Mouse (Mus musculus) c-Kit-positive CD71-positive TER-119-negative erythroid progenitor cells, embryonic 14.5 days (primary cell): ENCODE results near the gene Evx2.

Source experiments
- DNase-seq: peaks from one replicate; pipeline ENCODE4 v3.0.0-alpha.2; 2013; ENCODE audit warnings: low read depth

The Evx2 gene

DNA sequence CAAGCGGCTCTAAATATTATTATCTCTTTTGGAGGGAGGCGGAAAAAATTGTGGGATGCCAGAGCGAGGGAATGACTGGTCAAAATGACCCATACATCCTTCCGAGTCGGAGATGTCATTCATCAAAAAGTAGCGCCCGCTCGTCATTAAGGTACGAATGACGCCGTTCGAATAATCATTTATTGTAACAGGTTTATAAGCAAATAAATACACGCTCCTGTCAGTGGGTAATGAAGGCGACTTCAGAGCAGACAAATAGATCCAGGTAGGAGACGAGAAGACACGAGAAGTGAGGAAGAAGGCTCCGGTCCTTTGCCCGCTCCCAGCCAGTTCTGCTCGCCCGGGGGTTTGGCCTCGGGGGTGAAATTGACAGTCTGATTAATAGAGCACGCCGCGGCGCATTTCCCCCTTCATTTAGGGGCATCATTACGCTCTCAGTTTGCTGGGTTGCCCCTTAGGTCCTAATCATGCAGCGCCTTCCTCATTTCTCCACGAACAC lies at the start of gene Evx2:
TSS of gene Evx2 (minus strand) at position 51 of the 499 bp plus-strand sequence.
- no peak for DNase-seq

DNA sequence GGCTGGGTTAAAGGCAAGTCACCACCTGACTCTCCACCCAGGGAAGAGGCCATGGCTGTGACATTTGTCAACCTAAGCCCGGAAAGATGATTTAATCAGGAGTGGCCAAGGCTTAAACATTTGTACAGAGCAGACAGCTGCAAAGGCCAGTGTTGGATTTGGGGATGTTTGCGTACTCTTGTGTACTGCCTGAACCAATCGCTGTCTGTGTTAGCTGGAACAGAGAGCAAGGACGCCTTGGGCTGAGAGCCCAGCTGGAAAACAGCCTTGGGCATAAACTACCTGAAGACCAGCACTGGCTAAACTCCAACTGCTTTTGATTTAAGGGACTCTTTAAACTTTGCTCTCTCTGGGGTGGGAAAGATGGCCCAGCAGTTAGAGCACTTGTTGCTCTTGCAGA lies 49.3 kb upstream of the Evx2 start:
- DNase-seq: no peak

DNA sequence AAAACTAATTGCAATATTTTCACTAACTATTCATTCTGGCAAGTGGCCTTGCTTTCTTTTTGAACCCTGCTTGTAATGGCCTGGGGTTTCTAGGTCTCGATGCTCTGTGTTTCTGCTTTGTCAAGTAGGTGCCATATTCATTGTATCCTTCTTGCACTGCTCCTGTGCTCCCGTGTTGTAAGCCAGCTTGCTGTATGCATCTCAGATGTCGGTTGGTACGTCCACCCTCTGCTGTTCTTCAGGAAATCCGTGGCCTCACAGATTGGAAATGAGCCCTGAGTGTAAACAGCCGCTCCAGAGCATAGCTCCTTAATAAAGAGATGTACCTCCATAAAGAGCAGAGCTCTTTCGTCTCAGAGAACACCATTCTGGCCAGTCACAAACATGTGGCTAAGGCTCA lies 48.2 kb upstream of the Evx2 start:
- DNase-seq: no peak

DNA sequence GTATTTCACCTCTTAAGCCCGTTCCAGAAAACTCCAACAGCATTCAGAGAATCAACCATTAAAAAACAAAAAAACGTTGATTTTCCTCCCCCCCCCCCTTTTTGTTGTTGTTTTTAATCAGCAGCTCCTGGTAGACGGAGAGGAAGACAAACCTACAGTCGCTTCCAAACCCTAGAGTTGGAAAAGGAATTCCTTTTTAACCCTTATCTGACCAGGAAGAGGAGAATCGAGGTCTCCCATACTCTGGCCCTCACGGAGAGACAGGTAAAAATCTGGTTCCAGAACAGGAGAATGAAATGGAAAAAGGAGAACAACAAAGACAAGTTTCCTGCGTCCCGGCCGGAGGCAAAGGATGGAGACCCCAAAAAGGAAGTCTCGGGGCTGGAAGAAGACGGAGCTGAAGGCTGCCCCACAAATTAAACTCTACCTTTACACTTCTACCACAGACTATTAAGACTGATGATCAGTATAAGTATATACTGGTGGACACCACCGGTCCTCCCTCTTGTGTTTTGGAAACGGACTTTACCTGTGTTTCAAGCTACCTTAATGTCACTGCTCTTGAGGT lies 47.1 kb upstream of the Evx2 start:
- no peak for DNase-seq

DNA sequence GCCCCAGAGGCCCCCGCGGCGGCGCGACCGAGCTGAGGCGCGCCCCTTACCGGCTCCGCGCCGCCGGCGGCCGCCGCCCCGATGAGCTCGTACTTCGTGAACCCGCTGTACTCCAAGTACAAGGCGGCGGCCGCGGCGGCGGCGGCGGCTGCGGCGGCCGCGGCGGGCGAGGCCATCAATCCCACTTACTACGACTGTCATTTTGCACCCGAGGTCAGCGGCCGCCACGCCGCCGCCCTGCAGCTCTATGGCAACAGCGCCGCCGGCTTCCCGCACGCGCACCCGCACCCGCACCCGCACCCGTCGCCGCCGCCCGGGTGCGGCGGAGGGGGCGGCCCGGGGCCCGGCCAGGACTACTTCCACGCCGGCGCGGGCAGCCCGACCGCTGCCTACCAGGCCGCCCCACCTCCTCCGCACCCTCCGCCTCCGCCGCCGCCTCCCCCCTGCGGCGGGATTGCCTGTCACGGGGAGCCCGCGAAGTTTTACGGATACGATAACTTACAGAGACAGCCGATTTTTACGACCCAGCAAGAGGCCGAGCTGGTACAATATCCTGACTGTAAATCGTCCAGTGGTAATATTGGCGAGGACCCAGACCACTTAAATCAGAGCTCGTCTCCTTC lies 46.2 kb upstream of the Evx2 start:
- DNase-seq: no peak

DNA sequence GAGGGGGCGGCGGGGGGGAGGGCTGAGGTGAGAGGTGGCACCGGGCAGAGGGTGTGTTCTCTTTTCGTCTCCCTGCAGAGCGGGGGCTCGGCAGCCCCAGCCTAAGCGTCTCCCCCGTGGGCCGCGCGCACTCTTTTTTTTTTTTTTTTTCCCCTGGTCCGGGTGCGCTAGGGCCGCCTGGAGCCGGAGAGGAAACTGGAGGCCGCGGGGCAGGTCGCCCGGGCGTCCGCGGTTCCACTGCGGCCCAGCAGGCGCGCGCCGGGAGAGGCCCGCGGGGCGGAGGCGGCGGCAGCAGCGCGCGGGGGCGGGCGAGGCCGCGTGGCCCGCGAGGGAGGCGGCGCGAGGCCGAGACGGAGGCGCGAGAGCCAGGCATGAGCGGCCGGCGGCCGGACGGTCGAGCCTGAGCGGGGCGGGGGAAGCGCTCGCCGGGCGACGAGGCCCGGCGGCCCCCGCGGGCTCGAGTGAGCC lies 45.7 kb upstream of the Evx2 start:
- DNase-seq: no peak

DNA sequence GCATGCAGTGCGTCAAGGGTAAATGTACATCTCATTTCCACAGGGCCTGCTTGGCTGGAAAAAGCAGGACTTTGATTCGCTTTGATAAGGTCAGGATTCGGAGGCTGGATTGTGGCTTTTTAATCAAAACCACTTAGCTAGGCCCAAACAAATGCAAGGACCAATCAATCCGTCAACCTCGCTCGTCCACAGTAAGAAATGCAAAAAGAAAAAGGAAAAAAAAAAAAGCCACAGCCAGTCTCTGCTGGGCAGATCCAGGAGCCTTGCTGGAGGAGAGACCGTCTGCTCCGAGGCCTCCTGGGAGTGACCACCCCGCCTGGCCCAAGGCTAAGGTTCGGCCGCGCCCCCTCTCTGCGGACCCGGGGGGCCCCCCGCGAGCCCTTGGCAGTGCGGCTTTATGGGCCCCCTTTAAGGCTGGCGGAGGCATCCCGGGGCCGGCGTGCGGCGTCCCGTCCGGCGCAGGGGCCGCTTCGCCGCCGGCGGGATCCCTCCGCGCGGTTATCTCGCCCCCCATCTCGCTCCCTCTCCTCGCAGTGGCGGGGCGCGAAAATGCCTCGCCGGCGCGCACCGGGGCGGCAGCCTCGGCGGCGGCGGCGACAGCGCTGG lies 45.1 kb upstream of the Evx2 start, which contains the start of gene Hoxd8:
TSS of gene Hoxd8 (plus strand) at position 223 of the 606 bp plus-strand sequence.
- DNase-seq: no peak

DNA sequence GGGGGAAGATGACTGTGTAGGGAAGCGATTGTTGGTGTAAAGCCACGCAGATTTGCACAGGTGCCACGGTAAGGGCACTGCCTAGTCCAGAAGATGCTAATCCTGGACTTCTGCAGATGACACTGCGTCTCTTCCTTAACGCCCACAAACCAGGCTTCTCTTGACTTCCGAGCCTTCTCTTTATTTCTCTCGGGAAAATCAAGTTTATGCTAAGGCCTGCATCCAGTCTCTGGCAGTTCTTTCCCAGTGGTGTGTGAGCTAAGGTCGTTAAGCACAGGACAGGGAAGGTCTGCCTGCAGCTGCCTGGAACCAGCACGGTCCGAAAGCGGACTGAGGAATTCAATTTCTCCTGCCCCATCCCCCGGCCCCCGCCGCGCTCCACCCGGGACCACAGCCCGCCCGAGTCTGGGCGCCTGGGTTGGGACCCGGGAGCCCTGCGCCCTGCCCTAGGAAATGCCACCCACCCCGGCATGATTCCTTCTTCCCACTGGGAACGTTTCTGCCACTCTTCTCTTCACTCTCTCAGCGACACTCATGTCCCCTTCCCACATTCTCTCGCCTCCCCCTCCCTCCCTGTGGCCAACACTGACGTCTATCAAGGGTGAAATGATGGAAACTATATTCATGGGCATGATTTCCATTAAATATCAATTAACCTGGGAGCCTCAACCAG lies 44.5 kb upstream of the Evx2 start:
- DNase-seq: no peak

DNA sequence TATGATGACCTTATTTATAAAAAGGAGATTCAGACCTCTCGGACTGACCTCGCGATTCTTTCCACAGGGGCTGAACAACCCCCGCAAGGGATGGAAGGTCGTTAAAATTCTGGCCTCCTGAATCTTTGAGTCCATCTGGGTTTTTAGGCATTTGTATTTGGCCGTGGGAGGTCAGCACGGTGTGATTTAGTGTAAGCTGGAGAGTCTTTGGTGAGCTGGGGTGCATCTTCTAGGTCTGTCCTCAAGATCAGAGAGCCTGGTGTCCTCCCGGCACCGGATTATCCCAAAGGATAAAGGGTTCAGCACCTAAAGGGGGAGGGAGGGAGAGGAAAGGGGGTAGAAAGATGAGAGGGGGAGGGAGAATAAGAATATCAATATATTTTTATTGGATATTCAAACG lies 44.0 kb upstream of the Evx2 start:
- DNase-seq: no peak

DNA sequence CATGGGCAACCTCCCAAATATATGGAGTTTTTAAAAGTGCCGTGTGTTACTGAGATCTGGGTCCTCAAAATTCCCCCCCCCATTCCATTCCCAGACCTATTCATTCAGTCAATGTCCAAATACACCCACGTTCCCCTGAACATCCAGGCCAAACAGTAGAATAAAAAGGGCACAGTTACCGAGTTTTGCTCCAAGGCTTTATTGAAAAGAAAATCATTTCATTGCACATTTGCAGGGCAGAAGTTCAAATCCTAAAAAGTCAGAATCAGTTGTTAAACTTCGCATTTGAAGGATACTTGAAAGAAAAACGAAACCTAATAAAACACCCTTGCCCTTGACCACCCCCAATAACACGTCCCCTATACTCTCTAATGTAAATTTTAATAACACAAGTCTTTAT lies 43.5 kb upstream of the Evx2 start:
- DNase-seq: no peak

DNA sequence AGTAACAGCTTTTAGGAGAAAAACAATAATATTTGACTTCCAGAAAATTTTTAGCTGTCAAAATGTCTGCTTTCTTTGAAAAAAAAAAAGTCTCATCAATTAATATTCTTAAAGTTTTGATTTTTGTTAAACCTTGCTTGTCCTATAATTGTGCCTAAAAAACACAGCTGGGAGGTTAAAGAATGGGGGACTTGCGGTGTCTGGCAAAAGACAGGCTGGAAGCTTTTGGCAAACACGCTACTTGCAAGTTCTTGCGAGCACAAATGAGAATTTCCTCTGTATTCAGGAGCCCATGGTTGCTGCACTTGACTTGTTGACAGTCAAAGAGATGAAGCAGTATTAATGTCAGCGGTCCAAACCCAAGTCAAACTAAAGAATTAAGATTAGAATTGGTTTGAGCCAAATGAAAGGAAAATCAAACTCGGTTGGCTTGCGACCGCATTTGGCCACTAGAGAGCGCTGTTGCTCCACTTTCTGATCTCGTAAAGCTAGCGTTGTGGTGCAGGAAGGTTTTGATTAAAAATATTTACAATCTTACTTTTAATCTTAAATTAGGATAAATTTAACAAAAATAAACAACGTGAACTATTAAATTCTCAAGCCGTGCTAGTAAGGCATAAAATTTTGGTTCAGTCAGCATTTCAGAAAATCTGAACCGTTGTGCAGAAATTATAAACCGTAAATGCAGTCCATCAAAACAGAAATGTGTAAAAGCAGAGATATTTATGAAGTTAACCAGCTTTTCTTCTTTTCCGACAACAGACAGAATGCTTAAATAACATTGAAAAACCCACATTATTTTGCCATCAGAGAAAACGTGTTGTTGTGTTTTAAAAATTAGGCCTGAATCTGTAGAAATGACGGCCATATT lies 42.8 kb upstream of the Evx2 start:
- DNase-seq: peak; percentile 36

DNA sequence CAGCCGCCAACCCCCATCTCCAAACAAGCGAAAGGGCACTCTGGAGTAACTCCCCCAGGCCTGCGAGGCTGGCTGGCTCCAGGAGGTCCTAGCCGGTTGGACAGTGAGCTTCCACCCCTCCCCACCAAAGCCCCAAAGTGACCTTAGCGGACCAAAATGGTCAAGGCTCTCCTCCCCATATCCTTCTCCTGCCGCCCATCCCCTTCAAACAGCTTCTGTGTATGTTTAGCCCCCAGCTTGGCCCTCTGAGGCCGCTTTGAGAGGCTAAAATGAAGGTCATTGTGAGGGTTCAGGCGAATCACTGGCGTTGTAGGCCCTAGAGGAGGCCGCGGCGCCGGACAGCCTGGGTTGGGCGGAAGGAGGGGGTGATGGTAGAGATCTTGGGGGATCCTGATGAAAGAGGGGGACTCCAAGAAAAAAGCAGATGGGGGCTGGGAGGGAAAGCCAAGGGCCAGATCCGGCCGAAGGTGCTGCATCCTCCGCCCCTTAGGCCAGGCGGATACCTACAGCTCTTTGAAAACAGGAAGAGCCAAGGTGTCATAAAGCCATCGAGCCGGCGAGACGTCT lies 41.3 kb upstream of the Evx2 start:
- no peak for DNase-seq

DNA sequence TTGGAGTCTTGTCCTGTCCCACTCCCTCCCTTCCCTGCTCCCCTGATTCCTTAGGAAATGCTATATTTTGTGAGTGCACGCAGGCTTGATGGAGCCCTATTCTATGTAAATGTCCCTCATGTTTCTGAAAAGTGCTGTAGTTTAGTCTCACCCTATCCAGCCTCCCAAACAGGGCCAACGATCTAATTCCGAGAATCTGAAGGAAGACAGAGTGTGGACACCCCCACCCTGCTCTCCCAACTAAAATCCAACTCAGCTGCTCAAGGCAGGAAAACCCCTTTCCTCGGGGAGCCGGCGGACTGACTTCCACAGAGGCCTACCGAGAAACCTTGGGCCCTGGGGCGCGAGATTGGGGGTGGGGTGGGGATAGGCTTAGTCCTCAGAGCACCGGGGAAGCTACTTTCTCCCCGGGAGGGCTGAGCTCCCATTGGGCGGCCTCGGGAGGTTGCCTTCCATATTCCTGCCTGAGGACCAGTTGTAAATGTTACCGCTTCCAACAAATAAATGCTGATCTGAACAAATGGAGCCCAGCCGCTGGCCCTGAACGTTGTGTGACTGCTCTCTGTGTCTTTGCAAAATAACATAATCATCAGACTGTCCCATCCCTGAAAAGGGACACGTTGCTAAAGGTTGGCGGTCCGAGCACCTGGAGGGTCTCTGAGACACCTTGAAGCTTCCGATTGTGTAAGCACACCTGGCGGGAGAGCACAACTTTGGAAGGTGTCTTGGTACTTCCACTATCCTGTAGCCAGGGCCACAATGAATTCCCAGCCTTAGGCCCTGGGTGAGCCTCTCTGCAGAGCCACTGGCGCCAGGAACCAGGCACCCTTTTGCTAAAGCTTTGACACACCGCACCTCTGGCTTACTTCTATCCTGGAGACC lies 40.5 kb upstream of the Evx2 start:
- no peak for DNase-seq

DNA sequence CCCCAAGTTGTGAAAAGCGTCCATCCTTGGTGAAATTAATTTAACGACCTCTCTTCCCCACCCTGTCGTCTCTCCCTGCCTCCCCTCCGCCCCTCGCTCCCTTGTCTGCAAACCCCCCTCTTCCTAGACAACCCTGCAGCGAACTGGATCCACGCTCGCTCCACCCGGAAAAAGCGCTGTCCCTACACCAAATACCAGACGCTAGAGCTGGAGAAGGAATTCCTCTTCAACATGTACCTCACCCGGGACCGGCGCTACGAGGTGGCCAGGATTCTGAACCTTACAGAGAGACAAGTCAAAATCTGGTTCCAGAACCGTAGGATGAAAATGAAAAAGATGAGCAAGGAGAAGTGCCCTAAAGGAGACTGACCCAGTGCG lies 39.7 kb upstream of the Evx2 start:
- DNase-seq: no peak

DNA sequence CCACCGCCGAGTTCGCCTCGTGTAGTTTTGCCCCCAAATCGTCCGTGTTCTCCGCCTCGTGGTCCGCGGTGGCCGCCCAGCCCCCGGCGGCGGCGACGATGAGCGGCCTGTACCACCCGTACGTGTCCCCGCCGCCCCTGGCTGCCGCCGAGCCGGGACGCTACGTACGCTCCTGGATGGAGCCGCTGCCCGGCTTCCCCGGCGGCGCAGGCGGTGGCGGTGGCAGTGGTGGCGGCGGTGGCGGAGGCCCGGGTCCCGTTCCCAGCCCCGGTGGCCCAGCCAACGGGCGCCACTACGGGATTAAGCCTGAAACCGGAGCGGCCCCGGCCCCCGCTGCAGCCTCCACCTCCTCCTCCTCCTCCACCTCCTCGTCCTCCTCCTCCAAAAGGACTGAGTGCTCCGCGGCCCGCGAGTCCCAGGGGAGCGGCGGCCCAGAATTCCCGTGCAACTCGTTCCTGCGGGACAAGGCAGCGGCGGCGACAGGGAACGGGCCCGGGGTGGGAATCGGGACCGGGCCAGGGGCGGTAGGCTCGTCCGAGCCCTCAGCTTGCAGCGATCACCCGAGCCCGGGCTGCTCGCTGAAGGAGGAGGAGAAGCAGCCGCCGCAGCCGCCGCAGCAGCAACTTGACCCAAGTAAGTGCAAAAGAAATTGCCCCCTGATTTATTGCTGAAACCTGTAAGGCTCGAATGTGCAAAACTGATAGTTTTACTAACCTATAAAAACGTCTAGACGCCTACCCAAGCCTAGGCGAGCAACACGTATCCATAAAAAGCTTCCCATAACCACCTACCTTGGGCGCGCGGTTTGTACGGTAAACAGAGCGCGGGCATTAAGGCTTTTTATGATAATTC lies 39.1 kb upstream of the Evx2 start:
- no peak for DNase-seq

DNA sequence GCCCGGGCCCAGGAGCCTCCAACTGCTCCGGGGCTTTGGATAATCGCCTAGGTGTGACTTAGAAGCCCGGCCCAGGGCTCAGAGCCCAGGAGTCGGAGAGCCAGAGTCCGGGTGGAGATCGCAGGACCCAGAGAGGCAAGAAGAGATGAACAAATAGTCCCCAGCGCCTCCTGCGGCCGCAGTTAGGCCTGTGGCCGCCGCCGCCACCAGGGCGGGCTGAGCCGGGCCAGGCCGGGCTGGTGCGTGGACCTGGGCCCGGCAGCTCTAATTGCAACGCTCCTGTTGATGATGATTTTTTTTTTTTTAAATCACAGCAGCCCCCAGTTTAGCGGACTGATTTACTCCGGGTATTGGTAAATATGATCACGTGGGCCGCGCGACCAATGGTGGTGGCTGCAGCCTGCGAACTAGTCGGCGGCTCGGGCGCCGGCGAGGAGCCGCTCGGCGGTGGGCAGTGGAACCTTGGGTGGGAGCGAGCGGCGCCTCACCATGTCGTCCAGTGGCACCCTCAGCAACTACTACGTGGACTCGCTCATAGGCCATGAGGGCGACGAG lies 38.3 kb upstream of the Evx2 start, which contains the start of gene Hoxd9:
TSS of gene Hoxd9 (plus strand) at position 161 of the 555 bp plus-strand sequence.
- no peak for DNase-seq

DNA sequence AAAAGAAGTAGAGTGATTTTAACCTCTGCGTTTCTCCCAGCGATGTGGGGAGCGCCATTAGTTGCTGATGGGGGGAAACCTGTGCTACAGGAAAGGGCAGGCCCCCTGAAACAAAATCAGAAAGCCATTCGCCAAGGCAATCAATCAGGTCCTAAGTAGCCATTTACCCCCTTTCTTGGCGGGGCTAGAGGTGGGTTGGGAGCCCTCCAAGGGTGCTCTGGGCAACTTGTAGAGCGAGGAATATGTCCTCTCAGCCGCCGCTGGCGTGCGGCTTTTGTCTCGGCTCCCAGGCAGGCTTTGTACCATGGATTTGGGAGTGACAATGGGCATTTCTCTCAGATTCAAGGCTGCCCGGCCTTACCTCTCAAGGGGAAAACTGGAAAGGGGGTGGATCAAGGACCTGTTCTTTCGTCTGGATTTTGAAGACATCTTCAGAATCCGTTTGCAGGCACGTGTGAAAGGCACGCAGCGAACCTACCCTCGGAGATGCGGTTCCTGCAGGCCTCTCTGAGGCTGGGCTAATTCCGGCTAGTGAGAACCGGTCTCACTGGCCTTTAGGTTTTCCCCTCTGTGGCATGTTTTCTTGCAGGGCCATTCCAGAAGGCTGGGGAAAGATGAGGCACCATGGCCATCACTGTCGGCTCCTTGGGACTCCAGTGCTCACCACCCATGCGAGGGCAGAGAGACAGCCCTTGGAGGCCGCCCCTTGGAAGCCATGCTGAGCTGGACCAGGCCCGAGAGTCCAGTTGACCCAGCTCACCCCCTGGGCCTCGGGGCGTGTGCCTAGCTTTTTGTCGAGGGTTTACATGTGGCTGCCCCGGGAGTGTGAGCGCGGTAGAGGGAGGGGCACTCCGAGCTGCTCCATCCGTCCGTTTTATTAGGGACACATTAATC lies 37.3 kb upstream of the Evx2 start:
- no peak for DNase-seq

DNA sequence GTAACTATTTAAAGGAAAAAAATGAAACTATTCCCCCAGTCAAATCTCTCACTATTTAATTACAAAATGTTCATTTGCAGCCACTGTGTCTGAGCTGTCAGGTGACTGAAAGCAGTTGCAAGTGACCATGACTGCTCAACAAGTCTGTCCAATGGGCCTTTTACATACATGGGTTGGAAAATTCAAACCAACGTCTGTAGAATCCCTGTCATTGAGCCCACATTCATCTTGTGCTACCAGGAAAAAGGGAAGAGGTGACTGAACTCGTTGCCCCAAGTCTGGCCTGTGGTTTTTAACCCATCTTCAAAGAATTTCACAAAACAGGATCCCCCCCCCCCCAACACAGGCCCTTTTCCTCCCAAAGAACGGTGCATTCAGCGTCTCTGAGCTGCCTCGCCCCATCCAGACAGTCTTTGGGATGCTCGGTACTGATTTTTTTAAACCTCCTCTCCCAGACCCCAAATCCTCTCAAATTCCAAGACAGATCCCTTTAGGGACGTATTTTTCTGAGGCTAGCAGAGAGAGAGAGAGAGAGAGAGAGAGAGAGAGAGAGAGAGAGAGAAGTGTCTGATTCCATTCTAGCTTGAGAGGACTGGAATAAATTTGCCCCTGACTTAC lies 36.6 kb upstream of the Evx2 start:
- no peak for DNase-seq
